Mouse (Mus musculus): ENCODE results near the gene 4931409K22Rik. TPM values are rescaled to one million over a fixed set of nuclear protein-coding genes. Genes with fewer than 3 reads are reported as not detected.

4931409K22Rik gene
- polyA plus RNA-seq, 1 experiment from 2014 or later: not detected

- no peak overlapping the region for H3K4me2 ChIP-seq
- 59% methylated on average over 2 of the region's 2 CpGs for WGBS
- H3K9me3 ChIP-seq: no peaks in the 10 kb centered on the region
- H3K4me3 ChIP-seq: no peak overlapping the region
- H3K27ac ChIP-seq: no peak overlapping the region
- no peak for ATAC-seq (replicated peaks)
- peaks cover 7% of the 10 kb centered on the region; the same call in 1 of the 2 replicates for H3K4me1 ChIP-seq
- H3K27me3 ChIP-seq (replicated peaks): peaks cover 9% of the 10 kb centered on the region
- H3K36me3 ChIP-seq (replicated peaks): peaks cover 12% of the 10 kb centered on the region
- H3K9ac ChIP-seq: no peak overlapping the region
Measured at GRCm38 (mm10) chr5:24505513-24505912, 51.1 kb downstream of the 4931409K22Rik start.

DNA sequence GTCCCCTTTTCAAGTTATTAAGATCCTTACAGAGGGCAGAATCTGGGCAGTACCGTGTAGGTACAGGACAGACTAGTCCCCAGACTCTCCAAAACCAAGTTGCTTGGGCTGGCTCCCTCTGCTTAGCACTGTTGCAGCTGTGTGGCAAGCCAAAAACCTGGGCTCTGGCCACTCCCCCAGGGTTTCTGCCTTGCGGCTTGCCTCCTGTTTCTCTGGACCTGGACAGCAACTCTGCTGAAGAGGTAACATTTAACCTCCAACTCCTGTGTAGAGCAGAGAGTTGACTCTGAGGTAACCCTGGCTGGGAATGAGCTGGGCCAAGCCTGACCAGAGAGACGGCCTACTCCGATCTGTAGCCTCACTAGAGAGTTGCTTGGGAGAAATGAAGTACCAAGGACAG, 53.8 kb downstream of the 4931409K22Rik start:
- Histone ChIP-seq H3K4me2 (no peak overlapping the region), H3K4me1 (peaks cover 10% of the 10 kb centered on the region; the same call in 1 of the 2 replicates), H3K9me3 (no peaks in the 10 kb centered on the region), H3K9ac (no peak overlapping the region), H3K4me3 (no peak overlapping the region), H3K27me3 (replicated peaks) (peaks cover 9% of the 10 kb centered on the region), H3K27ac (no peak overlapping the region), H3K36me3 (replicated peaks) (peaks cover 26% of the 10 kb centered on the region)
- no peak for ATAC-seq (replicated peaks)
- WGBS: 82% methylated on average over 4 of the region's 4 CpGs

DNA sequence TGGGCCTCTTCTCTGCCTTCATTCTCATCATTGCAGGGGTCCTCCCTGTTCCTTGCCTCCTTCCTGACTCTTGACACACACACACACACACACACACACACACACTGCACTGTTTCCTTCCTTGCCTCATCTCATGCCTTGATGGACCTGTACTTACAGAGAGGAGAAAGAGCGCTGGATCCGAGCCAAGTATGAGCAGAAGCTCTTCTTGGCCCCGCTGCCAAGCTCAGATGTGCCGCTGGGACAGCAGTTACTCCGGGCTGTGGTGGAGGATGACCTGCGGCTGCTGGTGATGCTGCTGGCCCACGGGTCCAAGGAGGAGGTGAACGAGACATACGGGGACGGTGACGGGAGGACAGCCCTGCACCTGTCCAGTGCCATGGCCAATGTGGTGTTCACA, 55.8 kb downstream of the 4931409K22Rik start:
- Histone ChIP-seq H3K4me3 (no peak overlapping the region), H3K4me1 (peaks cover 21% of the 10 kb centered on the region; the same call in 1 of the 2 replicates), H3K36me3 (replicated peaks) (peaks cover 26% of the 10 kb centered on the region), H3K27me3 (replicated peaks) (peaks cover 9% of the 10 kb centered on the region), H3K4me2 (no peak overlapping the region), H3K9ac (no peak overlapping the region), H3K27ac (no peak overlapping the region), H3K9me3 (no peaks in the 10 kb centered on the region)
- 78% methylated on average over 11 of the region's 11 CpGs for WGBS
- ATAC-seq (replicated peaks): no peak

- ATAC-seq (replicated peaks): no peak
- Histone ChIP-seq H3K27ac (no peak overlapping the region), H3K4me2 (no peak overlapping the region), H3K9ac (no peak overlapping the region), H3K9me3 (no peaks in the 10 kb centered on the region), H3K36me3 (replicated peaks) (peaks cover 26% of the 10 kb centered on the region), H3K4me1 (peaks cover 21% of the 10 kb centered on the region; the same call in 1 of the 2 replicates), H3K27me3 (replicated peaks) (no peaks in the 10 kb centered on the region; the same call in 1 of the 2 replicates), H3K4me3 (no peak overlapping the region)
- 68% methylated on average over 10 of the region's 10 CpGs for WGBS
Measured at GRCm38 (mm10) chr5:24499113-24499512, 57.5 kb downstream of the 4931409K22Rik start.

DNA sequence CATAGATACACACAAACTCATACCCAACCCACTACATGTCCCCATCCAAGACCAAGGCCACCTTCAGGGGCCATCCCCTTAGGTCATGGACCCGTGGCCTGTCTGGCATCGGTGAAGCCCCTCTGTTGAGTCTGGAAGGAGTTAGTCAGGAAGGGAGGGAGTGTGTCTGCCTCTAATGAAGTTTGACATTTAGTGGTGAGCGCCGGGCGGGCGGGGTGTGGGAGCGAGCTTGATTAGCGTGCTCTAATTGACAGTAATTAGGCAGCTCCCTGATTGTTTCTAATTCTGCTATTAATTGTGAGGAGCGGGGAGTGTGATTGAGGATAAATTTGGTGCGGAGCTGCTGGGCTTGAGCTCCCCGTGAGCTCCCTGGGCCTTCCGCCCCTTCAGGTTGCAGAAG, 59.1 kb downstream of the 4931409K22Rik start:
- no peaks in the 10 kb centered on the region for H3K27me3 ChIP-seq (replicated peaks)
- no peak overlapping the region for H3K4me2 ChIP-seq
- no peak for ATAC-seq (replicated peaks)
- no peaks in the 10 kb centered on the region for H3K9me3 ChIP-seq
- no peak overlapping the region for H3K9ac ChIP-seq
- WGBS: 68% methylated on average over 12 of the region's 12 CpGs
- H3K4me1 ChIP-seq: peaks cover 21% of the 10 kb centered on the region; the same call in 1 of the 2 replicates
- H3K4me3 ChIP-seq: no peak overlapping the region
- H3K36me3 ChIP-seq (replicated peaks): peaks cover 36% of the 10 kb centered on the region
- H3K27ac ChIP-seq: no peak overlapping the region

DNA sequence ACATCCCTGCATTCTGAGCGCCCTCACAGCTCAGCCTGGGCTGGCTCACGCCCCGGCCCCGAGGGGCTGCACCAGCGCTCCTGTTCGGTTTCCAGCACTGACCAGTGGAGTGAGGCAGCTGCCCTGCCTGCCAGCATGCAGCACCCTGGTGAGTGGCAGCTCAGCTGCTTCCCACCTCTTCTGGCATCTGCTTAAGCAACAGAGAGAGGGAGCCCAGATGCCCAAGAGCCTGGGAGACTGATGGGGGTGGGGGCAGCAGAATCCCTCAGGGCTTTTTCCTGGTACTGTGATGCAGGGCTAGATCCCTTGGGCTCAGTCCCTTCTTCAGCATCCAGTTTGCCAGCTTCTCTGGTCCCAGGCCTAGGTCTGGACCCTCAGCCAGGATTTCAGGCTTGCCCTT, 59.9 kb downstream of the 4931409K22Rik start:
- Histone ChIP-seq H3K36me3 (replicated peaks) (peaks cover 38% of the 10 kb centered on the region), H3K27me3 (replicated peaks) (no peaks in the 10 kb centered on the region), H3K9ac (no peak overlapping the region), H3K4me1 (peaks cover 21% of the 10 kb centered on the region; the same call in 1 of the 2 replicates), H3K9me3 (no peaks in the 10 kb centered on the region), H3K27ac (no peak overlapping the region), H3K4me2 (no peak overlapping the region), H3K4me3 (no peak overlapping the region)
- ATAC-seq (replicated peaks): no peak
- 37% methylated on average over 6 of the region's 6 CpGs for WGBS

GRCm38 (mm10) chr5:24495019-24495418, 61.6 kb downstream of the 4931409K22Rik start:
- Histone ChIP-seq H3K9ac (no peak overlapping the region), H3K27ac (no peak overlapping the region)

More at GRCm38 (mm10) chr5:24495019-24495418, 61.6 kb downstream of the 4931409K22Rik start:
- Histone ChIP-seq H3K4me2 (no peak overlapping the region), H3K27me3 (replicated peaks) (no peaks in the 10 kb centered on the region), H3K36me3 (replicated peaks) (peaks cover 35% of the 10 kb centered on the region), H3K4me1 (peaks cover 19% of the 10 kb centered on the region; the same call in 1 of the 2 replicates), H3K9me3 (no peaks in the 10 kb centered on the region), H3K4me3 (no peak overlapping the region)
- WGBS: 63% methylated on average over 15 of the region's 15 CpGs
- ATAC-seq (replicated peaks): peak; percentile 50

MicroRNAs within 50 kb of the gene (microRNA counts, 519-probe panel; counts per million panel counts)
- microRNA mmu-miR-671-3p (1,866 counts per million, percentile 13 among the panel's probes with 10 or more counts), microRNA mmu-miR-671-5p (not detected)

Small RNA genes within 50 kb of the gene (microRNA-seq; reads per million reads assigned to microRNA genes)
- gene Mir671: 381 reads per million, percentile 68 among the genes with 10 or more reads in this experiment

Other genes with a start within 250 kb of the 4931409K22Rik start
- gene Kcnh2, start 205.2 kb downstream of the 4931409K22Rik start, polyA plus RNA-seq (2015; fragmentation: Nextera tagmentation; extraction: Ambion mirVana): 11.8 and 13.9 TPM in 2 replicates
- gene Nos3, start 192.0 kb downstream of the 4931409K22Rik start, polyA plus RNA-seq (2015; fragmentation: Nextera tagmentation; extraction: Ambion mirVana): 10.9 and 11.9 TPM in 2 replicates
- gene Atg9b, start 164.7 kb downstream of the 4931409K22Rik start, polyA plus RNA-seq (2015; fragmentation: Nextera tagmentation; extraction: Ambion mirVana): 2.3 and 2.9 TPM in 2 replicates
- gene Abcb8, start 163.1 kb downstream of the 4931409K22Rik start, polyA plus RNA-seq (2015; fragmentation: Nextera tagmentation; extraction: Ambion mirVana): 57.1 and 60.0 TPM in 2 replicates
- 0.20 and 0.35 TPM in 2 replicates for gene Asic3, start 143.4 kb downstream of the 4931409K22Rik start, polyA plus RNA-seq (2015; fragmentation: Nextera tagmentation; extraction: Ambion mirVana)
- gene Cdk5, start 133.3 kb downstream of the 4931409K22Rik start, polyA plus RNA-seq (2015; fragmentation: Nextera tagmentation; extraction: Ambion mirVana): 120 and 121 TPM in 2 replicates
- gene Slc4a2, start 133.0 kb downstream of the 4931409K22Rik start, polyA plus RNA-seq (2015; fragmentation: Nextera tagmentation; extraction: Ambion mirVana): 23.1 and 26.1 TPM in 2 replicates
- gene Fastk, start 111.5 kb downstream of the 4931409K22Rik start, polyA plus RNA-seq (2015; fragmentation: Nextera tagmentation; extraction: Ambion mirVana): 96.6 and 104 TPM in 2 replicates
- gene Tmub1, start 109.0 kb downstream of the 4931409K22Rik start, polyA plus RNA-seq (2015; fragmentation: Nextera tagmentation; extraction: Ambion mirVana): 62.9 and 63.7 TPM in 2 replicates
- 122 and 124 TPM in 2 replicates for gene Agap3, start 104.6 kb downstream of the 4931409K22Rik start, polyA plus RNA-seq (2015; fragmentation: Nextera tagmentation; extraction: Ambion mirVana)
- gene Gbx1, start 29.6 kb downstream of the 4931409K22Rik start, polyA plus RNA-seq (2015; fragmentation: Nextera tagmentation; extraction: Ambion mirVana): 0.29 and 0.44 TPM in 2 replicates
- 0.06 and 0.11 TPM in 2 replicates for gene Asb10, start 15.8 kb downstream of the 4931409K22Rik start, polyA plus RNA-seq (2015; fragmentation: Nextera tagmentation; extraction: Ambion mirVana)
- 83.8 and 86.4 TPM in 2 replicates for gene Abcf2, start 20.7 kb upstream of the 4931409K22Rik start, polyA plus RNA-seq (2015; fragmentation: Nextera tagmentation; extraction: Ambion mirVana)
- gene Chpf2, start 29.9 kb upstream of the 4931409K22Rik start, polyA plus RNA-seq (2015; fragmentation: Nextera tagmentation; extraction: Ambion mirVana): 22.1 and 23.0 TPM in 2 replicates
- gene Smarcd3, start 67.6 kb upstream of the 4931409K22Rik start, polyA plus RNA-seq (2015; fragmentation: Nextera tagmentation; extraction: Ambion mirVana): 182 and 186 TPM in 2 replicates
- gene Nub1, start 128.7 kb upstream of the 4931409K22Rik start, polyA plus RNA-seq (2015; fragmentation: Nextera tagmentation; extraction: Ambion mirVana): 47.5 and 48.7 TPM in 2 replicates
- 6.7 and 8.6 TPM in 2 replicates for gene Wdr86, start 173.9 kb upstream of the 4931409K22Rik start, polyA plus RNA-seq (2015; fragmentation: Nextera tagmentation; extraction: Ambion mirVana)
- 1.7 and 2.5 TPM in 2 replicates for gene Crygn, start 201.2 kb upstream of the 4931409K22Rik start, polyA plus RNA-seq (2015; fragmentation: Nextera tagmentation; extraction: Ambion mirVana)